Comparison of ENCODE assay signal across 1 mouse cellular context in the genomic region with DNA sequence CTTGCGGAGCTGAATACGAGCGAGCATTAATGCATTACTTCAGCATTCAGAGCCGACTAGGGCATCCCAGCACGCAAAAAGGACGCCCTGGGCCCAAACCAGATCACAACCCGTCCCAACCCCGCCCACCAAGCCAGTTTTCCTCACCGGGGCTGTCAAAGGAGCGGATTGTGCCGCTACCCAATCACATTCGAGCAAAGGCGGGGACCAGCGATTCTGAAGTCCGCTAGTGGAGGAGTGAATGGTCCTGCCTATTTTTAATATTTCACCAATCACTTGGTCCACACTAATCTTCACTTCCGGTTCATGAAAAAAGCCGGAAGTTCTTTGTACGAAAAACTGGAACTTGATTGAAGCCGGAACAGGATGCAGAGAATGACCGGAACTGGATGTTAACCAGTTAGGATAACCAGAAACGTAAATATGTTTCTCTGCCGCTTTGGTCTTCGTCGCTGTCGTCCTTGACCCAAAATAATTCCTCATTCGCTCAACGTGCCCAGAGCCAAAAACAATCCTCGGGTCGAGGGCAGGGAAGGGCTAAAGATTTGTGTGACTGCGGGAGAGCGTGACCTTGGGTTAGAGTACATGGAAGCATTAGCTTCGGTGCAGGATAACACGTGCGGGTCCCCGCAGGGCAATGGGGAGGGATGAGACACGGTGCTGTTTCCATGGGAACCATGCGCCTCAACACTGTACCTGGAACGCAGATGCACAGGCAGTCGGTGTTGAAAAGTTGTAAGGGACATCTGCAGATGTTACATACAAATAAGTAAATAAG.
TF ChIP-seq lines count a peak whose summit lies in the region.

A gene (plus strand): TSS at position 297 of the 778 bp plus-strand sequence.

TF ChIP-seq in myocyte, 11 proteins besides CTCF, POLR2A, EP300 and RAD21 (continued from another document):
- TF ChIP-seq MYOG (IDR thresholded peaks at IDR 0.05; ENCODE audit: control insufficient read depth in 1 of 3, insufficient read depth in 1 of 3, insufficient read length in 2 of 3, low read depth in 2 of 3) (no peak), TCF12 (IDR thresholded peaks at IDR 0.05; ENCODE audit: insufficient read depth, poor library complexity, severe bottlenecking) (no peak)
